Mouse (Mus musculus) thymus, adult 2 months (tissue): Measurements from ENCODE around the gene Gpr137. TPM values are rescaled to one million over a fixed set of nuclear protein-coding genes. Genes with fewer than 3 reads are reported as not detected.

Source experiments
- DNase-seq: peaks from one replicate; pipeline ENCODE4 v3.0.0; 2021
- H3K27ac ChIP-seq: fragments of 200-500 bp; 2 replicates; pipeline ENCODE4 v1.5.1; 2012; ENCODE audit warnings: low read length, control low read depth; ENCODE audit not compliant: control insufficient read depth, insufficient read depth
- H3K27me3 ChIP-seq: fragments of 200-500 bp; 2 replicates; pipeline ENCODE4 v1.6.1; 2012; ENCODE audit warnings: mild to moderate bottlenecking, low read length, moderate library complexity, mixed read lengths; ENCODE audit not compliant: control insufficient read depth, insufficient read depth
- H3K36me3 ChIP-seq: fragments of 200-500 bp; 2 replicates; pipeline ENCODE4 v1.6.1; 2012; ENCODE audit warnings: mild to moderate bottlenecking, low read length, moderate library complexity; ENCODE audit not compliant: control insufficient read depth, insufficient read depth
- H3K4me1 ChIP-seq: fragments of 200-500 bp; replicated peaks from 2 replicates; pipeline ENCODE4 v1.6.1; 2012; ENCODE audit warnings: low read length; ENCODE audit not compliant: control insufficient read depth, insufficient read depth
- H3K4me3 ChIP-seq: fragments of 200-500 bp; 2 replicates; pipeline ENCODE4 v1.5.1; 2012; ENCODE audit warnings: mild to moderate bottlenecking, low read length, control low read depth, moderate library complexity; ENCODE audit not compliant: control insufficient read depth, insufficient read depth
- CTCF ChIP-seq: fragments of 200-500 bp; IDR thresholded peaks from 2 replicates; pipeline ENCODE4 v1.5.1; 2012; ENCODE audit warnings: mild to moderate bottlenecking, control low read depth, low read length, moderate library complexity, borderline replicate concordance; ENCODE audit not compliant: control insufficient read depth, poor library complexity, insufficient read depth; ENCODE audit errors: extremely low read depth
- POLR2A ChIP-seq: fragments of 200-500 bp; IDR thresholded peaks from 2 replicates; pipeline ENCODE4 v1.6.1; 2012; ENCODE audit warnings: mild to moderate bottlenecking, low read length, control low read depth, moderate library complexity; ENCODE audit not compliant: control insufficient read depth, poor library complexity, insufficient read depth; ENCODE audit errors: extremely low read depth
- WGBS: fragments of 180-500 bp; shearing (Covaris S2); methylation state at CpG from one replicate; pipeline ENCODE4 v1.1.7; 2018; 5-methylcytosine and 5-hydroxymethylcytosine counted together
- polyA plus RNA-seq: library from polyadenylated mRNA; depleted of rRNA; stranded (reverse); fragments of >200 nt; gene quantifications from 2 replicates; pipeline ENCODE4 v1.2.3, GENCODE M21; 2012

The Gpr137 gene
- polyA plus RNA-seq, 1 experiment: 86.6 TPM

DNA sequence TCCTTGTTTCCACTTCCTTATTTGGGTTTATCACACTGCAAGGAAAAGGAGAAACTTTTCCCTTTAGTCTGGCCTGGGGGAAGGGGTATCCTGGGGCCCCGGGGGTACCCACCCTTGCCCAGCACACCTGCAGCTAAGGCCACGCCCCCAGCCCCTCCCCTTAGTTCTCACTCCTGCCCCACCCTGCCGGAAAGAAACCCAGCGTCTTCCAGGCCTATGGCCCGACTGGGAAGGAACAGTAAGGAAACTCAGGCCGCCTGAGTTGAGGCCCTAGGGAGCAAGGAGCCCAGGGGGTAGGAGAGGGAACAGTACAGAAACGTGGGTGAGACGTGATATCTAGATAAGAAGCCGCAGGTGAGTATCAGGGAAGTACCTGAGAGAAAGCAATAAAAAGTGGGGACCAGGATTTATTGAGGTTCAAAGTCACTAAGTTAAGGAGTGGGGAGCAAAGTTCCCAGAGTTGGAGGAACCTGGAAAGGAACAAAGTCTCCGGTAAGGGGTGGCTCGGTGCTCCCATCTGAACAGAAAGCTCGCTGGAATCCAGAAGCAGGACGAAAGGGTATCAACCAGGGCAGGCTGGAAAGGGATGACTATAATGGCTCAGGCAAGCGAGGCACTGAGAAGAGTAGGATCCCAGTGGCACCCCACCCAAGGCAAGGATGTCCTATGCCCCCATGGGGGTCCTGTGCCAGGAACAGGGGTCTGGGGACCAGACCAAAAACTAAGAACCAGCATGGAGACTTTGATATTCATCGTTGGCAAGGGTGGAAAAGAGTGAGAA, 26.4 kb upstream of the Gpr137 start:
- WGBS: 26% methylated on average over 15 of the region's 15 CpGs
- TF ChIP-seq CTCF (no peak), POLR2A (no peak)
- H3K4me1 ChIP-seq: peaks cover 27% of the 10 kb centered on the region
- H3K27ac ChIP-seq: no peak overlapping the region
- 0 out of 2 replicates have a peak overlapping the region, but pooled peaks have one; percentile 3 for H3K4me3 ChIP-seq
- peak; percentile 39 for DNase-seq
- no peaks in the 10 kb centered on the region for H3K36me3 ChIP-seq
- no peaks in the 10 kb centered on the region for H3K27me3 ChIP-seq

- no peak for DNase-seq
- no peaks in the 10 kb centered on the region for H3K27me3 ChIP-seq
- H3K27ac ChIP-seq: no peak overlapping the region
- no peak for TF ChIP-seq POLR2A
- TF ChIP-seq CTCF: no peak
- no peaks in the 10 kb centered on the region for H3K36me3 ChIP-seq
- peaks cover 12% of the 10 kb centered on the region for H3K4me1 ChIP-seq
- 90% methylated on average over 10 of the region's 10 CpGs for WGBS
- H3K4me3 ChIP-seq: no peak overlapping the region
These were observed 14.2 kb upstream of the Gpr137 start for GRCm38 (mm10) chr19:6956461-6956860.

DNA sequence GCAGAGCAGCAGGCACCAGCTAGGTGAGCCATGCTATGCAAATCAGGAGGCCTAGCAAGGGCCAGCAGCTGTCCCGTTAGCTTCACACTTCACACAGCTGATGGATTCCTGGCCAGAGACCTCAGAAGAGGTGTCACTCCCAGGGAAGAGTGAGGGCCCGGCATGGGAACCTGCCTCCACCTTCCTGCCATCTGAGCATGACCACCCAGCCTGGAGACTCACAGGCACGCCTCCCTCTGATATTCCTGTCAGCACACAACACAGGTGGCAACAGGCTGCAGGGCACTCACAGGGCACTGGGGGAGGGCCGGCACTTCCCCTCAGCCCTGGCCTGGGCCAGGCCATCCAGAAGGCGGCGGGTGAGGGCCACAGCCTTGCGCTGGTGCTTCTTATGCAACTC, 13.1 kb upstream of the Gpr137 start:
- H3K36me3 ChIP-seq: no peaks in the 10 kb centered on the region
- H3K4me3 ChIP-seq: no peak overlapping the region
- TF ChIP-seq CTCF (no peak), POLR2A (no peak)
- H3K27me3 ChIP-seq: no peaks in the 10 kb centered on the region
- H3K4me1 ChIP-seq: peaks cover 15% of the 10 kb centered on the region
- WGBS: 95% methylated on average over 7 of the region's 7 CpGs
- H3K27ac ChIP-seq: no peak overlapping the region
- DNase-seq: no peak

DNA sequence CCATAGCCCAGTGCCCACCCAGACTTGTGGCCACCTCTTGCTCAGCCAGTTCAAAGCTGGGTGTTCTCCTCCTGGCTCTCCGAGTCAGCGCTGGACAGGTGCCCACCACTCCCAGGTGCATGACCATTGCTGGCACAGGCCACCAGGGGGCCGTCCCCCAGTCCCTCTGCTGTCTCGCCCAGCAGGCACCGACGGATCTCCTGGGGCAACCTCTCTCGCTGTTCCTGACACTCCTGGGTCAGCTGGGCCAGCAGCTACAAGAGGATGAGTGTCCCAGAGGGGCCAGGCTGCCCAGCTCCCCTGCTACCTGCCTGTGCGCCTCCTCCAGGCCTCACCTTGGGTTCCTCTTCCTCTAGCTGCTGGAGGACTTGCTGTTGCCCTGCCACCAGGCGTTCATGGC, 11.8 kb upstream of the Gpr137 start:
- no peak overlapping the region for H3K27ac ChIP-seq
- peaks cover 16% of the 10 kb centered on the region for H3K4me1 ChIP-seq
- TF ChIP-seq POLR2A (no peak), CTCF (peak; percentile 63; the same call in 1 of the 2 replicates)
- 80% methylated on average over 9 of the region's 9 CpGs for WGBS
- no peak overlapping the region for H3K4me3 ChIP-seq
- no peaks in the 10 kb centered on the region for H3K27me3 ChIP-seq
- no peaks in the 10 kb centered on the region for H3K36me3 ChIP-seq
- DNase-seq: no peak

DNA sequence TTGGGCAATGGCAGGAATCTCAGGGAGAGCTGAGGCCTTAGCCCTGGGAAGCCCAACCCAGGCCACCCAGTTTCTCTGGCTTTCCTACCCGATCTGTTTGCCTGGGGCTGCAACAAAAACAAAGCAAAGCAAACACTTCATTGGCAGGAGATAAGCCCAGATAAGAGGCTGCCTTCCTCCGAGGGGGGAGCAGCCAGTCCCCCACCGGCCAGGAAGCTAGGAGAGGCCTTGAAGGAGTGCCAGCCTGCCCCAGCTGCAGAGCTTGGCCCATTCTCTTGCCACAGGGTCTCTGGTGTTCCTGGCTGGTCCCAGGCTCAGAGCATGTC, 10.4 kb upstream of the Gpr137 start:
- Histone ChIP-seq H3K27ac (peak overlapping the region; percentile 73; the same call in 1 of the 2 replicates), H3K4me1 (peaks cover 20% of the 10 kb centered on the region), H3K27me3 (no peaks in the 10 kb centered on the region), H3K36me3 (no peaks in the 10 kb centered on the region), H3K4me3 (peak overlapping the region; percentile 70; the same call in 1 of the 2 replicates)
- no peak for DNase-seq
- 1% methylated on average over 3 of the region's 3 CpGs for WGBS
- TF ChIP-seq POLR2A (no peak), CTCF (no peak)

DNA sequence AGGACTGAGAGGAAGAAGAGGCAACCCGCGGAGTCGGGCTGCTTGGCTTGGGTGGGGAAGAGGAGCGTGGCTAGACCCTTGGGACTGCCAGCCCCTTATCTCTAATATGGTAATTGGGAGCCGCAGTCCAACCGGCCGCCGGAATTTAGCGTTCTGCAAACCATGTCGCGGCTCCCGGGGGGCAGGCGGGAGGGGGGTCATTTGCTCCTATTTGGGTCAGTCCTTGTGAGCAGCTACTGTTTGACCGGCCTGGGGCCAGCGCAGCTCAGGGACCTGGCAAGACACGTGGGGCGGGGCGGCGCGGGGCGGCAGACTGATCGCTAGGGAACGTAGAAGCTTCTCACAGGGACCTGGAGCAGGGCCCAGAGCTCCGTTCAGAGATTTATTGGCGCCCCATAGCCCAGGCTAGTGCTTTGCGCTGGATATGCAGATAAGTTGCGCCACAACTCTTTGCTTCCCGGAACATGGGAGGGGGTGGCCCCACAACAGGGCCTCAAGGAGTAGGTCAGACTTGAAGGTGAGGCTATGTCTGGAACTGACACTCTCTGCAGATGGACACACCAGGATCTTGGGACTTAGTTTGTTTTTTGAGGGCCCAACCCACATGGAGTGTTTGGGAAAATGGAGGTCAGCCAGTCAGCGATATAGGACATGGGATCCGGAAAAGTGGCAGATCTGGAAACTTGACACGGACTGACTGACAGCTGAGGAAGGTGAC, 9.9 kb upstream of the Gpr137 start:
- Histone ChIP-seq H3K27me3 (no peaks in the 10 kb centered on the region), H3K36me3 (no peaks in the 10 kb centered on the region), H3K27ac (peak overlapping the region; percentile 73), H3K4me1 (peaks cover 20% of the 10 kb centered on the region), H3K4me3 (peak overlapping the region; percentile 70)
- peak; percentile 56 for DNase-seq
- TF ChIP-seq CTCF (no peak), POLR2A (no peak)
- 7% methylated on average over 31 of the region's 31 CpGs for WGBS
